Mouse (Mus musculus) spleen, embryonic (tissue): Measurements from ENCODE around the gene Olfr697.
"Not testable (repeated sequence)": the region's sequence is repeated elsewhere in the genome, so short reads cannot be mapped to it uniquely, and the experiment has no call there.

Source experiments
- CTCF ChIA-PET: fragments of 350-600 bp; sonication (Branson Sonifier 250); formaldehyde crosslinking; loops from one replicate; lab custom pipeline; 2022; lab: Charles Lee

Olfr697 gene

GRCm38 (mm10) chr7:106742343-106742742, at the start of gene Olfr697:
Gene Olfr697 (minus strand): TSS chr7:106742443.
- CTCF ChIA-PET, result no interaction called here

DNA sequence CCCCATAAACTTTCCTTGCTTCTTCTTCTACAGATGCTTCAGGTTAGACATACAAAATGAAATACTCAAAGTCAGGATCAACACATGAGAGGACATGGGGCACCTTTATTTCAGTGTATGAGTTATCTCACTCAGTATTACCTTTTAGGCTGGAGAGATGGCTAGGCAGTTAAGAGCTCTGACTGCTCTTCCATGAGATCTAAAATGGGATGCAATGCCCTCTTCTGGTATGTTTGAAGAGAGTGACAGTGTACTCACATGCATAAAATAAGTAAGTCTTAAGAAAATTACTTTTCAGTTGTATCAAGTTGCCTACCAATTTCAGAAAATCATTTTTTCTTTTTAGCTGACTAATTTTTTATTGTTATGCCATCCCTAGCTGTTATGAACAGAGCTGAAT, 46.1 kb upstream of the Olfr697 start:
- CTCF ChIA-PET, result interaction anchor here (0.6 kb wide), 1 partner anchor 15 kb away, joined by 4 read pairs; no protein-coding TSS in a partner anchor

DNA sequence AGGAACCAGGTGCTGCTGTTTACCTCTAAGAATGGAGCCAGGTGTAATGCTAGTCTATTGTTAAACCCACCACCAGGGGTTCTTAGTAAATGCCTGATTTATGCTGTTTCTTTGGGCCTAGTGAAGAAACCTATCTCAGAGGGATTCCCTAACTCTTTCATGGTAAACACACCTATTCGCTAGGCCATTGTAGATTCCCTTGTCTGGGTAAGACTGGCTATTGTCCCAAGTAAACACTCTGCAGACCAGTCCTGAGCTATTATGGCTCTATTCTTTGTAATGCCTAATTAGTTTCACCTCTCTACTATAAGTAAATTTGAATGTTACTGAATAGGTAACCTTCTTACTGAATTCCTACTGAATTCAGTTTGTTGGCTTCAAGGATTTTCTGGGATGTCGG, 18.8 kb upstream of the Olfr697 start:
- CTCF ChIA-PET, result not testable (repeated sequence)

- CTCF ChIA-PET, result interaction anchor here (0.6 kb wide), 1 partner anchor 13 kb away, joined by 5 read pairs; no protein-coding TSS in a partner anchor
Measured at GRCm38 (mm10) chr7:106758800-106759199, 16.6 kb upstream of the Olfr697 start.

DNA sequence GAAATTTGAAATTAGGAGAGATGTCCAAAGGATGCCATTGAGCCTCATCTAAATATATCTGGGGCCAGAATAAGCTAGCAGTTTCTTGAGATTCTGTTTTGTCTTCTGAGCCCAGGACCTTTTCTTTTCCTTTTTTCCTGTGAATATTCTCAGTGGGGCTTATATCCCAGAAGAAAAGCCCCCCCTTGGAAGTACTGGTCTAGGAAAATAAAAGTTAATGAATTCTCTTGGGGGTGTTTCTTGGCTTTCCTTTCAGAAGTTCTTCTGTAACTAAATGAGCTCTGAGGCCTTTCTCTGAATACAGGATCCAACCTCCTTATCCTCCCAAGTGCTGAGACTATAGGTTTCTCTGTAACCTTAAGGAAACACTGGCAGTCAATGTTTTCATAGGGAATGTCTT, 13.1 kb upstream of the Olfr697 start, which contains the start of gene Olfr698:
Gene Olfr698 (minus strand): TSS at position 101 of the 400 bp plus-strand sequence.
- CTCF ChIA-PET, result no interaction called here

DNA sequence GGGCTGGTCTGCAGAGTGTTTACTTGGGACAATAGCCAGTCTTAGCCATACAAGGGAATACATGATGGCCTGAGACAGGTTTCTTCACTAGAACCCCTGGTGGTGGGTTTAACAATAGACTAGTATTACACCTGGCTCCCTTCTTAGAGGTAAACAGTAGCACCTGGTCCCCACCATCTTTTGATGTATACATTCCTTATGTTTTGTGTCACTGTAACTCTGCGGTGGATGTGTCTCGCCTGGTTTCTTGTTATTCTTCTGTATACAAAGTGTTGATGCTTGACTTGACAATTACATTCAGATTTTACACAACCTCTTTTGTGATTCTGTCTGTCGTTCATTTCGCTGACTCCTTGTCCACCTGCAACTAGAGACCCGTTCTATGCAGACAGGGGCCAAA, 3.6 kb upstream of the Olfr697 start:
- CTCF ChIA-PET, result interaction anchor here (0.6 kb wide), 1 partner anchor 13 kb away, joined by 5 read pairs; no protein-coding TSS in a partner anchor

DNA sequence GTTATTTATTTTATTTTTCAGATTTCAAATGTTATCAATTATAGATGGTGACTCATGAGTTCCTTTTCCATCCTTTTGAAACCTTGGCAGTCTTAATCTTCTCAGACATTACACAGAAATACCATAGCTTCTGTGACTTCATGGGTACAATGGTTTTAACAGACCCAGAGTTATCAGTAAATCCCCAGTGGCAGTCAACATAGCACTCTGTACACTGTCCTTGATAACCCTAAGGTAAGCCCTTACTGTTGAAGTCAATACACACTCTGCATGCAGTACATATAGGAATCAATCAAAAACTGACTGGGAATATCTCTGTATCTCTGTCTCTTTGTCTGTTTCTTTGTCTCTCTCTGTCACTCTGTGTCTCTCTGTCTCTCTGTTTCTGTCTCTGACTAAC, 5.2 kb downstream of the Olfr697 start:
- CTCF ChIA-PET, result interaction anchor here (0.7 kb wide), 1 partner anchor 107 kb away, joined by 4 read pairs; no protein-coding TSS in a partner anchor

GRCm38 (mm10) chr7:106733717-106734116, 8.5 kb downstream of the Olfr697 start:
- CTCF ChIA-PET, result no interaction called here

- CTCF ChIA-PET, result not testable (repeated sequence)
Measured at GRCm38 (mm10) chr7:106725654-106726053, 16.6 kb downstream of the Olfr697 start.

DNA sequence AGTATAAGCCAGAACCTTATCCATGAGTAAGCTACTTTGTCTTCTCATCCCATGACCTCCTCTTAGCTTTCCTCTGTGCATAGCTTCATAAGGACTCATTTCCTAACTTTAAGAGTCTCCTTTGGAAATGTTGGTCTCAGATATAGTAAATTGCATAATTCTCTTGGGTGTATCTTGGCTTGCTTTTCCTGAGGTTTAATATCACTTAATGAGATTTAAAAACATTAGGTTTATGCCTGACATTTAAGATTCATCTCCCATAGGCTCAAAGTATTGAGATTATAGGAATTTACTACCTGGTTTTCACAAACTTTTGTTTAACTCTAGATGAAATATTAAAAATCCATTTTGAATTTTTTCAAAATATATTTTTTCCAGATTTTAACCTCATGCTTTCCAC, 25.9 kb downstream of the Olfr697 start, which contains the start of gene Olfr695:
Gene Olfr695 (minus strand): TSS at position 101 of the 400 bp plus-strand sequence.
- CTCF ChIA-PET, result no interaction called here

GRCm38 (mm10) chr7:106711463-106711862, 30.8 kb downstream of the Olfr697 start:
- CTCF ChIA-PET, result no interaction called here

- CTCF ChIA-PET, result not testable (repeated sequence)
Measured at GRCm38 (mm10) chr7:106707705-106708104, 34.5 kb downstream of the Olfr697 start.

DNA sequence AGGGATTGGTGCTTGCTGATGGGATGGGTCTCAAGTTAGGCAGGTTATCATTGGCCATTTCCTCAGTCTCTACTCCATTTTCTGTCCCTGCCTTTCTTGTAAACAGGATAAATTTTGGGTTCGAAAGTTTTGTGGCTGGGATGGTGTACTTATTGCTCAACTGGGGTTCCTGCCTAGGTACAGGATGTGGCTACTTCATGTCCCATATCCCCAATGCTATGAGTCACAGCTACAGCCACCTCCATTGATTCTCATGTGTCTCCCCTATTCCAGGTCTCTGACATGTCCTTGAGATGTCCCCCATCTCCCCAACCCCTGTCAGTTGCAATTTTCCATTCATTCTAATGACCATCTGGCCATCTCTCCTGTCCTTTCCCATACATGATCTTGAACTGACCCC, 45.4 kb downstream of the Olfr697 start:
- CTCF ChIA-PET, result no interaction called here

DNA sequence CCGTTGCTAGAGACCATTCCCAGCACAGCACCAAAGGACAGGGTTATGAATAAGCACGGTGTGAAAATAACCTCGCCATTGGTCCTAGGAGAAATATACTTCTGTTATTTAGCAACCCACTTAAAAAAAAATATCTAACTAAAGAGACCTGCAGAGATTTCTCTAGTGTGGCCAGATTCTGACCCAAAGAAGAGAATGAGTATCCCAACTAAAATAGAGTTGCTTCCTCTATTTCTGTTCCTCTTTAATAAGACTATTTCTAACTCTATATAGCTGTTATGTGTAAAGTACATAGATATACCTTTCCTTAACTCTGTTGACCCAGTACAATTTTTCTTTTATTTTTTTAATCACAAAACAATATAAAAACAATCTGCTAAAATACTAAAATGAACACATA, 49.3 kb downstream of the Olfr697 start:
- CTCF ChIA-PET, result no interaction called here

DNA sequence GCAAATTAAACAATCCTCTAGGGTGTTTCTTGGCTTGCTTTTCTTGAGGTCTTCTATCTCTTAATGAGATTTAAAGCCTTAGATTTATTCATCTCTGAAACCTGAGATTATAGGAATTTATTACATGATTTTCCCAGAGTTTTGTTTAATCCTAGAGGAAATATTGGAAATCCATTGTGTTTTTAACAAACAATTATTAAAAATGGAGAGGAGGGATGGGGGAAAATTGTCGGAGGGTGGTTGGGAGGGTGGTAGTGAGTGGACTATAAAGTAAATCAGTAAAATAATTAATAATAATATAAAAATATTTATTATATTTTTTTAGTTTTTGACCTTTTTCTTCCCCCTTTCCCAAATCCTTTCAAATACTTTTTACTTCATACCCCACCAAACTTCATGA, 50.5 kb downstream of the Olfr697 start, which contains the start of gene Olfr694:
Gene Olfr694 (minus strand): TSS at position 101 of the 400 bp plus-strand sequence.
- CTCF ChIA-PET, result no interaction called here
